Mouse (Mus musculus) neural tube, embryonic 15.5 days (tissue): ENCODE results near the gene Gm5447. TPM values are rescaled to one million over a fixed set of nuclear protein-coding genes. Genes with fewer than 3 reads are reported as not detected.

ENCODE experiments used
- ATAC-seq: fragments of 200-750 bp; cut with Nextera tagmentation; 2 replicates; pipeline ENCODE4 v1.8.0; 2017; ENCODE audit warnings: mild to moderate bottlenecking, moderate TSS enrichment, moderate library complexity; ENCODE audit not compliant: low FRiP score
- H3K27ac ChIP-seq: fragments of 300-500 bp; sonication (generic); replicated peaks from 2 replicates; pipeline ENCODE4 v1.5.1; 2015; ENCODE audit warnings: mild to moderate bottlenecking, inconsistent platforms
- H3K27me3 ChIP-seq: fragments of 300-500 bp; sonication (generic); replicated peaks from 2 replicates; pipeline ENCODE4 v1.6.1; 2015; ENCODE audit warnings: inconsistent platforms
- H3K36me3 ChIP-seq: fragments of 300-500 bp; sonication (generic); 2 replicates; pipeline ENCODE4 v1.6.1; 2015; ENCODE audit warnings: inconsistent platforms
- H3K4me1 ChIP-seq: fragments of 300-500 bp; sonication (generic); 2 replicates; pipeline ENCODE4 v1.6.1; 2015; ENCODE audit warnings: inconsistent platforms
- H3K4me2 ChIP-seq: fragments of 300-500 bp; sonication (generic); 2 replicates; pipeline ENCODE4 v1.6.1; 2015; ENCODE audit warnings: inconsistent platforms, mild to moderate bottlenecking, moderate library complexity
- H3K4me3 ChIP-seq: fragments of 300-500 bp; sonication (generic); replicated peaks from 2 replicates; pipeline ENCODE4 v1.5.1; 2015; ENCODE audit warnings: mild to moderate bottlenecking, inconsistent platforms
- H3K9ac ChIP-seq: fragments of 300-500 bp; sonication (generic); replicated peaks from 2 replicates; pipeline ENCODE4 v1.6.1; 2015; ENCODE audit warnings: mild to moderate bottlenecking, inconsistent platforms
- H3K9me3 ChIP-seq: fragments of 300-500 bp; sonication (generic); replicated peaks from 2 replicates; pipeline ENCODE4 v1.6.1; 2016; ENCODE audit warnings: inconsistent platforms
- WGBS: fragments of 180-500 bp; shearing (Covaris S2); methylation state at CpG from one replicate; pipeline ENCODE4 v1.1.7; 2015; ENCODE audit warnings: mixed read lengths; 5-methylcytosine and 5-hydroxymethylcytosine counted together
- polyA plus RNA-seq: library from polyadenylated mRNA; unstranded; fragments of >200 nt; fragmentation: Nextera tagmentation; extraction: Ambion mirVana; gene quantifications from 2 replicates; pipeline ENCODE4 v1.2.1, GENCODE M21; 2015

The Gm5447 gene
- polyA plus RNA-seq, 1 experiment from 2014 or later: not detected

GRCm38 (mm10) chr13:31023664-31024063, 49.7 kb downstream of the Gm5447 start:
- Histone ChIP-seq H3K27me3 (no peaks in the 10 kb centered on the region), H3K4me3 (no peak overlapping the region), H3K36me3 (no peaks in the 10 kb centered on the region), H3K4me1 (no peaks in the 10 kb centered on the region), H3K4me2 (no peak overlapping the region), H3K9me3 (no peaks in the 10 kb centered on the region), H3K9ac (no peak overlapping the region), H3K27ac (no peak overlapping the region)
- no peak for ATAC-seq
- WGBS: 86% methylated on average over 3 of the region's 3 CpGs

Other genes with a start within 250 kb of the Gm5447 start
- 0.08 and 0.49 TPM in 2 replicates for gene Irf4, start 225.0 kb upstream of the Gm5447 start, polyA plus RNA-seq
- not detected in 2 replicates for gene Hus1b, start 26.4 kb upstream of the Gm5447 start, polyA plus RNA-seq
- gene Exoc2, start 111 bp upstream of the Gm5447 start, polyA plus RNA-seq: 42.2 and 44.5 TPM in 2 replicates